Mouse (Mus musculus): Measurements from ENCODE around the gene Unc5c.

- TF ChIP-seq EP300 (IDR thresholded peaks at IDR 0.05; ENCODE audit: low read length) (peak; percentile 29; the same call in 1 of the 2 replicates), HCFC1 (IDR thresholded peaks at IDR 0.05; ENCODE audit: low read depth, low read length) (no peak), TCF12 (IDR thresholded peaks at IDR 0.05; ENCODE audit: low read depth, low read length) (no peak), CTCF (conservative IDR thresholded peaks at IDR 0.05 in 1 of 2, IDR thresholded peaks at IDR 0.05 in 1 of 2; ENCODE audit: low read depth in 2 of 2, low read length in 2 of 2) (no peak), POLR2A (IDR thresholded peaks at IDR 0.05; ENCODE audit: low read depth, low read length) (no peak), RAD21 (IDR thresholded peaks at IDR 0.05; ENCODE audit: low read depth, low read length) (no peak), BHLHE40 (IDR thresholded peaks at IDR 0.05; ENCODE audit: low read depth, low read length) (no peak), ZC3H11A (IDR thresholded peaks at IDR 0.05; ENCODE audit: low read depth, low read length) (no peak), NELFE (IDR thresholded peaks at IDR 0.05; ENCODE audit: low read depth, low read length) (no peak), MAZ (IDR thresholded peaks at IDR 0.05; ENCODE audit: low read depth, low read length) (no peak), ZNF384 (IDR thresholded peaks at IDR 0.05; ENCODE audit: low read depth, low read length) (no peak), POLR2AphosphoS2 (IDR thresholded peaks at IDR 0.05; ENCODE audit: low read depth, low read length) (no peak), JUN (IDR thresholded peaks at IDR 0.05; ENCODE audit: insufficient read depth, low read depth, low read length) (no peak), NRF1 (IDR thresholded peaks at IDR 0.05; ENCODE audit: low read depth, low read length) (no peak)
These were observed 28.0 kb downstream of the Unc5c start for GRCm38 (mm10) chr3:141493000-141493399.

Data from CH12.LX (cell line).